Mouse (Mus musculus): ENCODE measurements around the gene Khk.
A peak's percentile ranks its signal among the peaks of the same experiment; 100 is the strongest.

The Khk gene

GRCm38 (mm10) chr5:30931378-30931777, 10.1 kb downstream of the Khk start:
- DNase-seq (ENCODE audit: extremely low read depth, insufficient read length, low spot score): no peak

- no peak for DNase-seq (ENCODE audit: extremely low read depth, insufficient read length, low spot score)
These were observed 12.5 kb downstream of the Khk start for GRCm38 (mm10) chr5:30933705-30934104.

- DNase-seq (ENCODE audit: extremely low read depth, insufficient read length, low spot score): no peak
These were observed 13.7 kb downstream of the Khk start for GRCm38 (mm10) chr5:30934725-30935461.

DNA sequence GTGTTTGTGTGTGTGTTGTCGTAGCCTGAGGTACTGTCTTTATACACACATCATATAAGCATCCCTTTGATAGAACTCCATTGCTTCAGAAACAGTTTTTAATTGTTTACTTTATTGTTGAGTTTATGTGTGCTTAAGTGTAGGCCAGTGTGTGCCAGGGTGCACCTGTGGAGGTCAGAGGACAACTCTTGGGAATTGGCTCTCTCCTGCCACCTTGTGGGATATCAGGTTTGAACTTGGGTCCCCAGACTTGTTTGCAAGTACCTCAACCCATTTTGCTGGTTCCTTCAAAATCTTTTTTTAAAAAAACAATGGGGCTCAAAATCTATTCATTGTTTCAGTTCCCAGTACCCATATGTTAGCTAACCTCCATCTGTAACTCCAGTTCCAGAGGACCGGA, 21.8 kb downstream of the Khk start:
- no peak for DNase-seq (ENCODE audit: extremely low read depth, insufficient read length, low spot score)

GRCm38 (mm10) chr5:30944344-30944743, 23.1 kb downstream of the Khk start:
- no peak for DNase-seq (ENCODE audit: extremely low read depth, insufficient read length, low spot score)

DNA sequence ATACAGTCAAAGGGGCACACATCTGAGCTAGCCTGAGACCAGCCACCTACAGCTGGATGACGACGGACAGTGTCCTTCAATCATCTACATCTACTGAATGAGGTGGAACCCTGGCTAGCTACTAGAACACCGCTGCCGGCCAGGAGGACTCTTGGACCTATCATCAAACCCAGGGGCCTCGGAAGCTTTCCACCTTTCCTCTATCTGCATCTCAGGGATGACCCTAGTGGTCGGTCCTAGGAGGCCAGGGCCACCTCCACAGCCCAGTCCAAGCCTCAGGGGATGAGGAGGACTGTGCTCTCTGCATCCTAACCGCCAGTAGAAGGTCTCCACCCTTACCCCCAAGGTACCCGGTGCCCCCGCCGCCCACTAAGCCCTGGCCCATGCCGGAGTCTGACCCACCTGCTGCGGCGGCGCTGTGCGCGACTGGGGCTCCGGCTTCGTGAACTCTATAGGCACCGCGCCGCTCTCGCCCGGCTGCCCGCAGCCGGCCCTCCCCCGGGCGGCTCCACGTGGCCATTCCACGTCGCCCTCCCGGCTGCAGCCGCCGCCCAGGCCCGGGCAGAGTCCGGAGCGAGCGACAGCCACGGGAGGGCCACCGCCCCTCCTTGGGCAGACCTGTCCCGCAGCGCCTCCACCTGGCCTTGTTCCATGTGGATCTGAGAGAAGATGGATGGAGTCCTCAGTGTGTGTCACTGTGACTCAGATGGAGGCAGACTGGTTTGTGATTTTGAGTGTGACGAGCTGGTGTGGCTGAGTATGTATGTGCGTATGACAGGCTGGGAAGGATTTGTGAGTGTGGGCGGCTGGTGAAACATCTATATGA, 23.9 kb downstream of the Khk start, which contains the start of gene Cgref1:
Cgref1 (minus strand) TSS at position 636 of the 826 bp plus-strand sequence.
- DNase-seq (ENCODE audit: extremely low read depth, insufficient read length, low spot score): peak; percentile 76

GRCm38 (mm10) chr5:30948620-30949019, 27.4 kb downstream of the Khk start:
- no peak for DNase-seq (ENCODE audit: extremely low read depth, insufficient read length, low spot score)

DNA sequence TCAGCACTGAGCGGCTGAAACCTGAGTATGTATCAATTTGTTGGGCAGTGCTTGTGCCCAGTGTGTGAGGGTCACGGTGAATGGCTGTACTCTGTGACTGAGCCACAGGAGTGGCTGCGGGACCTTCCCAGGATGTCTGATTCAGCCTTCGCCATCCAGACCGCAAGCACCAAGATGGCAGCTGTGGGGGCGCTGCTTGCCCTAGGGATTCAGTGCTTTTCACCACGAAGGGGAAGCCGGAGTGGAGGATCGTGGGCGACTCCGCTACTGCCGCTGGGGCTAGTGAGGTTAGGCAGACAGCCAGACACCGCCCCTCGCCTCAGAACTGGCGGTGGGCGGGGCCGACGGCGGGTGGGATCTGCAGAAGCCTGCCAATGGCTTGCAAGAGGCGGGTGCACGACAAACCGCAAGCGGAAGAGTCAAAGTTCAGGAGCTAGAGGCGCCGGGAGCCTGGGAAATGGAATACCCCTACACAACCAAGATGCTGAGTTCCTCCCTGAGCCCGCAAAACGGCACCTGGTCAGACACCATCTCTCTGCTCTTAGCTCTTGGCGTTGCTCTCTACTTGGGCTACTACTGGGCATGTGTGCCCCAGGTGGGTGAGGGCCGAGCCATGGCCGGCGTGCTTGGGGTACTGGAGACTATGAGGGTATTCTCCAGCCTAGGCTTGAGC, 28.6 kb downstream of the Khk start:
- DNase-seq (ENCODE audit: extremely low read depth, insufficient read length, low spot score): peak; percentile 99

GRCm38 (mm10) chr5:30950451-30950850, 29.2 kb downstream of the Khk start:
- no peak for DNase-seq (ENCODE audit: extremely low read depth, insufficient read length, low spot score)

DNA sequence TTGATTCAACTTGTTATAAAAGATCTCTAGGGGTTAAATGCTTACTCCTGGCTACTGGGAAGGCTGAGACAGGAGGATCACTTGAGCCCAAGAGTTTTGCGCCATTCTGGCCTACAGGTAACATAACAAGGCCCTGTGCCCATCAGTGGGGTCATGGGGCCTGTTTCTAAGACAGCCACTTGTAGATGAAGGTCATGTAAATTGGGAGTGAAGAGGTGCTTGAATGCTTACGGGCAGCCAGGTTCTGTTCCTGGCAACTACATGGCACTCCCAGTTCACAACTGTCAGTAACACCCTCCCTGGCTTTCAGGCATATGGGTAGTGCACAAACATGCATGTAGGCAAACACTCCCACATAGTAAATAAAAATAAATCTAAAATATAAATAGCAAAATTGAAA, 29.7 kb downstream of the Khk start:
- DNase-seq (ENCODE audit: extremely low read depth, insufficient read length, low spot score): no peak

GRCm38 (mm10) chr5:30951706-30952105, 30.5 kb downstream of the Khk start:
- no peak for DNase-seq (ENCODE audit: extremely low read depth, insufficient read length, low spot score)

GRCm38 (mm10) chr5:30952551-30952950, 31.3 kb downstream of the Khk start:
- DNase-seq (ENCODE audit: extremely low read depth, insufficient read length, low spot score): no peak

DNA sequence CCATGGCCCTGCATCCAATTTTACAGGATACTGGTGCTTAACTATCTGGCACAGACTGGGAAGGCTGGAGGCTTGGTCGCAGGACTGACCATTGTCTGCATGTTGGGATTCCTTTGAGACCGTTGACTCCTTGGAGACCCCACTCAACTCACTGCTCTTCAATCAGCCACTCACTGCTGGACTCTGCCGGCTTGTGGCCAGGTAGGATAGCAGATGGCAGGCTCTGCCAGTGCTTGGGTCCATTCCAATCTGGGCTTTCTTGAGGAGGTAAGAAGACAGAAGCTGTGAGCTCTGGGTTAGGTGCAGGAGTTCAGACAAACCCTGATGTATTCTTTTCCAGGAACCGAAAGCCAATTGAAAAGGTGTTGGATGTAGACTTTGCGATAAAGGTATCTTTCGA, 32.8 kb downstream of the Khk start:
- DNase-seq (ENCODE audit: extremely low read depth, insufficient read length, low spot score): no peak

GRCm38 (mm10) chr5:30954556-30954955, 33.3 kb downstream of the Khk start:
- DNase-seq (ENCODE audit: extremely low read depth, insufficient read length, low spot score): no peak

DNA sequence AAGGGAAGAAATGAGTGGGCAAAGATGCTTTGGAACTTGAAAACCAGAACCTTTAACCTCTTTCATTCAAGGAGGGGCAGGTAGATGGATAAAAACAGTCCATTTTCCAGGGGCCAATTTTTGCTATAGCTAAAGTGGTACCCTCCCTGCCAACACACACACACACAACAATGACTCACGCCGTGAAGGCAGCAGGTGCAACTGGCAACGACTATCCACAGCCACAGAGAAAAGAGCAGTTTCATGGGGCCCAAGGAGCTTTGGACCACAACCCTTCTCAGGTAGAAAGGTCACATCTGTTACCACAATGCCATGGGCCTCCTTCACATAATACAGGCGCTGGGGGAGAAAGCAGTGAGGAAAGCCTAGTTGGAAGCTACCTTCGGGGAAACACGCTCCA, 34.5 kb downstream of the Khk start:
- no peak for DNase-seq (ENCODE audit: extremely low read depth, insufficient read length, low spot score)

DNA sequence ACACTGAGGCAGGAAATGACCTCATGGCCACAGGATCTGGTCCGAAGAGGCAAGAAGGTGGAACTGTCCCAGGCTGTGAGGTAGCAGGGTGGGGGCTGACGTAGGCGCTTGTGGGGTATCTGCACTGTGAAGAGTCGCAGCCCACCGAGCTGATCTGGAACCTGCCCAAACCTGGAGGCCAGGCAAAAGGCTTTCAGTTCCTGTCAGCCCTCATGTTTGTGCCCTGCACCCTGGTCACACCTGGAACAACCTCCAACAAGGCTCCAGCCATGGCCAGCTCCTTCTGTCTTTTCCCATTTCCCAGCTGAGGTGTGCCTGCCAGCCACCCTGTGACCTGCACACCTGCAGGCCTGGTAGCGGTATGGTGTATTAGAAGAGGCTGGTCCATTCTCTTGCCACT, 36.7 kb downstream of the Khk start:
- DNase-seq (ENCODE audit: extremely low read depth, insufficient read length, low spot score): no peak

- DNase-seq (ENCODE audit: extremely low read depth, insufficient read length, low spot score): no peak
These were observed 38.1 kb downstream of the Khk start for GRCm38 (mm10) chr5:30959198-30959854.

DNA sequence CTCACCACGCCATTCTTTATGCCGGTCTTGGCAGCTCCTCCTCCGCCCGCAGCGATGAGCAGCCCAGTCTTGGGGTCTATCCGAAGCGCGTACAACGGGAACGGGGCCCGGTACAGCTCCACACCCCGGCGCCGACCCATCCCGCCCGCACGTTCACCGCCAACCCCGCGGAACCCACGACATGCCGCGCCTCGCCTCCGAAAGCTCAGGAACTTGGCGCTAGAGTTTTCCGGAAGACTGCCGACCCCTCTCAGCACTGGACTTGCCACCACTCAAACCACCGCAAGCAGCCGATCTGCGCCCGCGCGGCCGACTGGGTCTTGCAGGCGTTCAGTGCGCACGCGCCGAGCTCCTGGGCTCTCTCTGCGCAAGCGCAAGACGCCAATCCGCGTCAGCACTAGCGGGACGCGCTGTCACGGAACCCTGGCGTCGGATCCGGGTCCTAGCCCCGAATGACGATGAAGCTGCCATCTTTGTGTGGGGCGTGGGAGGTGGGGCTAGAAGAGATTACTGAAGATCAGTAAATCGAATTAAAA, 38.8 kb downstream of the Khk start, which contains the start of gene Preb:
Preb (minus strand) TSS at position 396 of the 536 bp plus-strand sequence.
- peak; percentile 94 for DNase-seq (ENCODE audit: extremely low read depth, insufficient read length, low spot score)

- DNase-seq (ENCODE audit: extremely low read depth, insufficient read length, low spot score): no peak
These were observed 39.6 kb downstream of the Khk start for GRCm38 (mm10) chr5:30960814-30961213.

Data from 3134 (cell line).